Mouse (Mus musculus): Measurements from ENCODE around the gene Macf1.

DNA sequence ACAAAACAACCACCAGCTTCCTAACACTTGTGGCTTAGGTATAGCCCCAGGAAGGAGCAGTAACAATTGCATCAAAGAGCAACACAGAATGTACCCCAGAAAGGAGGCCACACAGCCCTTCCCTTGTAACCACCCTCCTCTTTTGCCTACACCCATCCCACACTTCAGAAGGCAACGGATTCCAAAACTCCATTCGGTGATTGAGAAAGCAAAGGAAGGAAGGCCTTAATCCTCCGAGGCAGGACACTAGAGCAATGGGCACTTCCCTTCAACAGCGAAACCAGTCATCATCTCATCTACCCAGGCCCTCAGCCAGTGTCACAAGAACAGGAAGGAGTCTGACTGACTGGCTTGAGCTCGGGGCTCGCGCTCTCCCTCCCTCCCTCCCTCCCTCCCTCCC, 112.3 kb downstream of the Macf1 start:
- TF ChIP-seq CTCF (IDR thresholded peaks at IDR 0.05; ENCODE audit: low read depth, low read length) (no peak), POLR2A (IDR thresholded peaks at IDR 0.05; ENCODE audit: insufficient read depth, low read length) (no peak)

All from ES-Bruce4 (cell line).